Mouse (Mus musculus): ENCODE data around the gene Ccdc59. TPM values are rescaled to one million over a fixed set of nuclear protein-coding genes. Genes with fewer than 3 reads are reported as not detected.

Ccdc59 gene
- polyA plus RNA-seq (2011; ENCODE audit: insufficient read depth, insufficient read length, low read depth, missing spikeins): 29.1 and 30.9 TPM in 2 replicates

- Histone ChIP-seq H3K27ac (ENCODE audit: insufficient read depth, low read length) (no peak within 1 kb of the TSS), H3K4me1 (ENCODE audit: control insufficient read depth, insufficient read depth, low read length) (no peaks in the 10 kb centered on the region), H3K36me3 (ENCODE audit: control insufficient read depth, insufficient read depth, low read length, poor library complexity, severe bottlenecking) (peaks cover 31% of the 10 kb centered on the region), H3K9me3 (replicated peaks; ENCODE audit: control insufficient read depth, insufficient read depth, low read length, poor library complexity, severe bottlenecking) (no peaks in the 10 kb centered on the region), H3K9ac (ENCODE audit: low read depth, poor library complexity, severe bottlenecking) (peak within 1 kb of the TSS; percentile 54), H3K4me3 (ENCODE audit: low read depth, low read length) (peak within 1 kb of the TSS; percentile 76), H3K27me3 (ENCODE audit: control insufficient read depth, insufficient read depth, low read length, poor library complexity, severe bottlenecking) (no peaks in the 10 kb centered on the region)
- peak; percentile 42 for TF ChIP-seq CTCF (IDR thresholded peaks at IDR 0.05; ENCODE audit: low read depth, low read length)
- TF ChIP-seq EP300 (IDR thresholded peaks at IDR 0.05; ENCODE audit: insufficient read depth, low read depth, low read length): peak; percentile 64; the same call in 1 of the 2 replicates
- no peak for TF ChIP-seq POLR2A (IDR thresholded peaks at IDR 0.05; ENCODE audit: insufficient read depth, low read length)
These were observed at the start of gene Ccdc59, which contains the start of gene Mettl25 for GRCm38 (mm10) chr10:105840928-105841888. Ccdc59 (plus strand) TSS chr10:105841067. Mettl25 (minus strand) TSS chr10:105841380.

DNA sequence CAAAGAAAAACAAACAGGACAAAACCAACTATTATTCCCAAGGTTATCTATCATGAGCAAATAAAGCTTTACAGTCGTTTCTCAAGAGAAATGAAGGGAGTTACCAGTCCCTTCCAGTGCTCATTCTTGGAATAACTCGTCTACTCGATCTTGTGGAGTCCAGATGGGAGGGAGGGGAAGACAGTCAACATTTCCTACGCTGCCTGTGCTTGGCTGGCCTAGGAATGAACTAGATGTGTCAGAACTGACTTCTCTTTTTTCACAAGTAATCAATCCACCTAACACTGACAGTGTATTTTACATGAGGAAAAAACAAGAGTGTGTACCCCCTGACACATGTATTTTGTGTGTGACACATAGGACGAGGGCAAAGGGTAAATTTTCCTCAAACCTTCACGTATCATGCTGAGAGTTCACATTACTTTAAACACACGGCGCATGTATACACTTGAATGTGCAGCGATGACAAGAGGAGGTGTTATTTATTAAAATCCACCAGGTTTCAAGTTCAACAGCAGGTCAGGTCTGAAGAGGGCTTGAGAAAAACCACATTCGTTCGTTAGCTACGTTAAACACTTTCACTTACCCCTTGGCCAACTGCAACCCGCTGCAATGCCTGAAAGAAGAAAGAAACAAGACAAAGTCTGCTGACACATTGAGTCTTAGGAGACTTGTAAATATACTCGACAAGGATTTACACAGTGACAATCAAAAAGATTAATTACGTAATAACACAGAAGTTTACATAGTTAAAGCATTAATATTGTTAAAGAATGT, 46.9 kb upstream of the Ccdc59 start:
- no peak overlapping the region for H3K4me3 ChIP-seq (ENCODE audit: low read depth, low read length)
- no peaks in the 10 kb centered on the region for H3K9me3 ChIP-seq (replicated peaks; ENCODE audit: control insufficient read depth, insufficient read depth, low read length, poor library complexity, severe bottlenecking)
- no peak for TF ChIP-seq CTCF (IDR thresholded peaks at IDR 0.05; ENCODE audit: low read depth, low read length)
- no peak overlapping the region for H3K9ac ChIP-seq (ENCODE audit: low read depth, poor library complexity, severe bottlenecking)
- H3K36me3 ChIP-seq (ENCODE audit: control insufficient read depth, insufficient read depth, low read length, poor library complexity, severe bottlenecking): no peaks in the 10 kb centered on the region
- no peaks in the 10 kb centered on the region for H3K27me3 ChIP-seq (ENCODE audit: control insufficient read depth, insufficient read depth, low read length, poor library complexity, severe bottlenecking)
- H3K4me1 ChIP-seq (ENCODE audit: control insufficient read depth, insufficient read depth, low read length): no peaks in the 10 kb centered on the region
- no peak overlapping the region for H3K27ac ChIP-seq (ENCODE audit: insufficient read depth, low read length)

- no peaks in the 10 kb centered on the region for H3K27me3 ChIP-seq (ENCODE audit: control insufficient read depth, insufficient read depth, low read length, poor library complexity, severe bottlenecking)
- no peaks in the 10 kb centered on the region for H3K4me1 ChIP-seq (ENCODE audit: control insufficient read depth, insufficient read depth, low read length)
- H3K27ac ChIP-seq (ENCODE audit: insufficient read depth, low read length): no peak overlapping the region
- H3K4me3 ChIP-seq (ENCODE audit: low read depth, low read length): no peak overlapping the region
- no peaks in the 10 kb centered on the region for H3K36me3 ChIP-seq (ENCODE audit: control insufficient read depth, insufficient read depth, low read length, poor library complexity, severe bottlenecking)
- TF ChIP-seq CTCF (IDR thresholded peaks at IDR 0.05; ENCODE audit: low read depth, low read length): no peak
- no peak overlapping the region for H3K9ac ChIP-seq (ENCODE audit: low read depth, poor library complexity, severe bottlenecking)
- H3K9me3 ChIP-seq (replicated peaks; ENCODE audit: control insufficient read depth, insufficient read depth, low read length, poor library complexity, severe bottlenecking): no peaks in the 10 kb centered on the region
These were observed 43.5 kb upstream of the Ccdc59 start for GRCm38 (mm10) chr10:105797250-105797924.

GRCm38 (mm10) chr10:105801147-105801546, 39.7 kb upstream of the Ccdc59 start:
- no peak overlapping the region for H3K27ac ChIP-seq (ENCODE audit: insufficient read depth, low read length)
- H3K27me3 ChIP-seq (ENCODE audit: control insufficient read depth, insufficient read depth, low read length, poor library complexity, severe bottlenecking): no peaks in the 10 kb centered on the region
- no peak for TF ChIP-seq CTCF (IDR thresholded peaks at IDR 0.05; ENCODE audit: low read depth, low read length)
- TF ChIP-seq EP300 (IDR thresholded peaks at IDR 0.05; ENCODE audit: insufficient read depth, low read depth, low read length): no peak
- TF ChIP-seq POLR2A (IDR thresholded peaks at IDR 0.05; ENCODE audit: insufficient read depth, low read length): no peak
- H3K4me3 ChIP-seq (ENCODE audit: low read depth, low read length): no peak overlapping the region
- H3K36me3 ChIP-seq (ENCODE audit: control insufficient read depth, insufficient read depth, low read length, poor library complexity, severe bottlenecking): no peaks in the 10 kb centered on the region
- H3K4me1 ChIP-seq (ENCODE audit: control insufficient read depth, insufficient read depth, low read length): no peaks in the 10 kb centered on the region
- H3K9ac ChIP-seq (ENCODE audit: low read depth, poor library complexity, severe bottlenecking): no peak overlapping the region
- H3K9me3 ChIP-seq (replicated peaks; ENCODE audit: control insufficient read depth, insufficient read depth, low read length, poor library complexity, severe bottlenecking): no peaks in the 10 kb centered on the region

DNA sequence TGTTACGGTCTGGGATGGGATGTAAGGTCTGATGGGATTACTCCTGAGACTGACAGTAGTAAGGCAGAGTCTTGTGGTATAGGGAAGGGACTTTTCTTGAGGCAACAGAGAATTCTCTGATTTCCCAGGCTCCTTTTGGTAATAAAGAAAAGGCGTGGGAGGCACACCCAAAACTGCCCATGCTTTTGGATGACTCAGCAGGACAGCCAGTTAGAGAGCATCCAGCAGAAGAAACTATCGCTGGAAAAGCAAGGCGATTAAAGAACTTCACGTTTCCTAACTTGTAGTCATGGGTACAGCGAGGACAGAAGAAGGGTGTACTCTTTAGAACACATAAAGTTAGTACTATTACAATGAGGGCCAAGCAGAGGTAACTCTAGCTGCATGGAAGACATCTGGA, 38.7 kb upstream of the Ccdc59 start:
- no peak for TF ChIP-seq POLR2A (IDR thresholded peaks at IDR 0.05; ENCODE audit: insufficient read depth, low read length)
- no peak for TF ChIP-seq CTCF (IDR thresholded peaks at IDR 0.05; ENCODE audit: low read depth, low read length)
- no peak for TF ChIP-seq EP300 (IDR thresholded peaks at IDR 0.05; ENCODE audit: insufficient read depth, low read depth, low read length)
- H3K27ac ChIP-seq (ENCODE audit: insufficient read depth, low read length): no peak overlapping the region
- H3K4me3 ChIP-seq (ENCODE audit: low read depth, low read length): no peak overlapping the region
- no peaks in the 10 kb centered on the region for H3K36me3 ChIP-seq (ENCODE audit: control insufficient read depth, insufficient read depth, low read length, poor library complexity, severe bottlenecking)
- H3K9me3 ChIP-seq (replicated peaks; ENCODE audit: control insufficient read depth, insufficient read depth, low read length, poor library complexity, severe bottlenecking): no peaks in the 10 kb centered on the region
- H3K9ac ChIP-seq (ENCODE audit: low read depth, poor library complexity, severe bottlenecking): no peak overlapping the region
- no peaks in the 10 kb centered on the region for H3K4me1 ChIP-seq (ENCODE audit: control insufficient read depth, insufficient read depth, low read length)
- no peaks in the 10 kb centered on the region for H3K27me3 ChIP-seq (ENCODE audit: control insufficient read depth, insufficient read depth, low read length, poor library complexity, severe bottlenecking)

Measured in ES-Bruce4 (cell line).